Mouse (Mus musculus) bone marrow macrophage, adult 2 months (primary cell): ENCODE data around the gene Card19. TPM values are rescaled to one million over a fixed set of nuclear protein-coding genes. Genes with fewer than 3 reads are reported as not detected.

Experiments used
- H3K27ac ChIP-seq: 2 replicates; pipeline ENCODE4 v1.5.1; 2012; ENCODE audit warnings: low read depth, low read length; ENCODE audit not compliant: insufficient read depth
- H3K4me1 ChIP-seq: 2 replicates; pipeline ENCODE4 v1.6.1; 2012; ENCODE audit warnings: low read length; ENCODE audit not compliant: control insufficient read depth, insufficient read depth
- H3K4me3 ChIP-seq: 2 replicates; pipeline ENCODE4 v1.5.1; 2012; ENCODE audit warnings: mild to moderate bottlenecking, low read length, moderate library complexity; ENCODE audit not compliant: insufficient read depth
- CTCF ChIP-seq: IDR thresholded peaks from 2 replicates; pipeline ENCODE4 v1.5.1; 2012; ENCODE audit warnings: low read depth, mild to moderate bottlenecking, low read length, moderate library complexity
- POLR2A ChIP-seq: IDR thresholded peaks from 2 replicates; pipeline ENCODE4 v1.6.1; 2012; ENCODE audit warnings: mild to moderate bottlenecking, low read depth, low read length, borderline replicate concordance
- polyA plus RNA-seq: library from polyadenylated mRNA; stranded (reverse); fragments of >200 nt; gene quantifications from 2 replicates; pipeline ENCODE4 v1.2.4, GENCODE M21; 2012; ENCODE audit not compliant: missing spikeins, insufficient read depth, insufficient read length

Gene Card19
- polyA plus RNA-seq, 1 experiment, result 261 TPM

DNA sequence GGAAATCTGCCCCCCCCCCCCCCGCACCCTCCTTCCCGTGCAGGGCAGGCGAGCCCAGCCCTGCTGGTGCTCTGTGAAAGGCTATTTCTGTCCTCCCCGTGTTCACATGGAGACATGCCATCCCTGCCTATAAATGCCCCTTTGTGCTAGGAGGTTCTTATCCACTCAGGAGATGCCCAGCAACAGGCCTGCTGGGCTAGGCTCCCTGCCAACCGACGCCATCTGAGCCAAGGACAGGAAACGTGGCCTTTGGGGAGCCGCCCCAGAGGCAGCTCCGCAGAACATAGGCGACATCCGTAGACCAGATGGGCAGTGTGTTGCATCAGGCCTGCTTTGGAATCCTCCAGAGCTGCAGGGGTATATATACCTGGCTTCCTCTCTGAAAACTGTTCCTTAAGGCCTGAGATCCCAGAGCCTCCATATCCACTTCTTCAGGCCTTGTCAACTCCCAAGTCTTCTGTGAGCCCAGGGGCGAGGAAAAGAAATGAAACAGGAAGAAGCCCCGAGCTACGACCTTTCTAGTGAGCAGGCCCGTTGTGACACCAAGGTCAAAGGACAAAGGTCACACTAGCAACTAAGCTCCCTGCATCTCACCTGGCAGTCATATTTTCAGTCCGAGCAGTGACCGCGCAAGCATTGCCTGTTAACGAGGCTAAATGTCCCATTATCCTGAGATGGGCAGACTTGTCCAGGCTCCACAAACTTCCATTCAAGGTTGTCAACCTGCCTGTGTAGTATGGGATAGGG is 36.8 kb downstream of the Card19 start:
- TF ChIP-seq POLR2A, result no peak
- TF ChIP-seq CTCF, result no peak
- Histone ChIP-seq H3K4me1 (peaks cover 35% of the 10 kb centered on the region), H3K4me3 (no peak overlapping the region), H3K27ac (no peak overlapping the region)

DNA sequence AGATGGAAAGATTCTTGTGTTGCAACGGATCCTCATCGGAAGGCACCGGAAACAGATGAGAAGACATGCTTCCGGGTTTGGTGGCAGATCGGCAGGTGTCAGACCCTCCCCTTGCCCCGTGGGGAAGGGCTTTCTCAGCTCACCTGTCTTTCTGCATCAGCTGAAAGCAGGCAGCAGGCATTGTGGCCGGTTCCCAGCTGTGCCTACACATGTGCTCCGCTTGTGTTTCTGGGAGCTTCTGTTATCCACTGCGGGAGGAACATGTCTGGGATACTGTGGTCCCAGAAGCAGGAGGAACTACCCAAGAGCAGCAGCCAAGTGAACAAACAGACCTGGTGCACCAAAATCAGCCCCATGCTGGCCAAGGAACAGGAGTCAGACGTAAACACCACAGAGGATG is 40.3 kb downstream of the Card19 start:
- H3K4me1 ChIP-seq, result peaks cover 27% of the 10 kb centered on the region
- TF ChIP-seq CTCF (no peak), POLR2A (no peak)
- no peak overlapping the region for H3K4me3 ChIP-seq
- H3K27ac ChIP-seq, result no peak overlapping the region

DNA sequence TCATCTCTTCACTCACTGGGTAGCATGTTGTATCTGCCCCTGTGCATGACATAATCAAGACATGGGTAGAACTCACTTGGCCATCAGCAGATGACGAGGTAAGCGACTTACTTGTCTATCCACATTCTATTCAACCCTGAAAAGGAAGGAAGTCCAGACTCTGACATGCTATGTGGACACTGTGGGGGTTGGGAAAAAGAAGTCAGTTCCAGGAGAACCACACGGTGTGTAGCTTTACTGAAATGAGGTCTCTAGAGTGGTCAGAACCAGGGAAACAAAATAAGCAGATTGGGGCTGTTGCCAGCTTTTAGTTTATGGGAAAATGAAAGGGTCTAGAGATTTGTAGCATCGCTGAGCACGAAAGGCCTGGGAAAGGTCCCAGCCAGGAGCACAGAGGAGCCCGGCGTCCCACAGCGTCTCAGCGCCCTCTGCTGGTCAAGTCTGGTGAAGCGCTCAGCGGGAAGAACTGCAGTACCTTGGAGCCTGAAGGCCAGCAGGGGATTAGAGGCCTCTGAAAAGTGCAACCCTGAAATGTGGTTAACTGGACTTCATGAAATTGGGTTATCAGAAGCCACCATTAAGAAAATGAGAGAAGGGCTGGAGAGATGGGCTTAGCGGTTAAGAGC is 42.8 kb downstream of the Card19 start:
- H3K4me3 ChIP-seq, result peak overlapping the region; percentile 17; the same call in 1 of the 2 replicates
- no peak overlapping the region for H3K27ac ChIP-seq
- H3K4me1 ChIP-seq, result peaks cover 13% of the 10 kb centered on the region
- TF ChIP-seq POLR2A (no peak), CTCF (peak; percentile 64)

DNA sequence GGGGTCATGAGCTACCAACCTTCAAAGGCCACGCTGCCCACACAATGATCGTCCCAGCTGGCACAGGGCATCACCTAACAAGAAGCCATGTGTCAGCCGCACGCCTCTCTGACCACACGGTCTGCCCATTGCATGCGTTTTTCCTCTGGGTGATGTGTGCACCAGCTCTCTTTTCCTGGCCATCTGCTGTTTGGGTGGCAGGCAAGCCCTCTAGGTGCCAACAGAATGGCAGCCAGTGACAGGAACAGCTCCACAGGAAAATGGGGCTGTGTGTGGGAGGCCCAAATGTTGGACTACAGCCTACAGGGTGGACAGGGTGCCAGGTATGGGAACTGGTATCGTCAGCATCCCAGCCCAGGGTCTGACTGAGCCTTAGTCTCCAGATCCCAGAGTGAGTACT is 43.5 kb downstream of the Card19 start:
- no peak overlapping the region for H3K27ac ChIP-seq
- H3K4me3 ChIP-seq, result no peak overlapping the region
- peaks cover 10% of the 10 kb centered on the region for H3K4me1 ChIP-seq
- TF ChIP-seq CTCF (no peak), POLR2A (no peak)

DNA sequence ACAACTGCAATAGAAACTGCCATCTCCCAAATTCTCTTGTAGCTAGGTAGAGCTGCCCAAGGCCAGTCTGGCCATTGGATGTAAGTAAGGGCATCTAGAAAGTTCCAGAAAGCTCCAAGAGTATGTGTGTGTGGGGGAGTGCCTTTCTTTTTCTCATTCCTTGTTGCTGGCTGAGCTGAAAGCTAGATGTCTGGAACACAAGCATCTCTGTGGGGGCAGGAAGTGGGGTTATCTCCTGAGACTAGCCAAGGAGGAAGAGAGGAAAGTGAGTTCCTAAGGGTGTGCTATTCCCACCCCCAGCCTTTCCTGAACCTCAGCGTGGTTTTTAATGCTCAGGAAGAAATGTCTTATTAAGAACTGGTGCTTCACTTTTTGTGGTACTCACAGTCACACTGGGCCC is 44.1 kb downstream of the Card19 start:
- H3K4me3 ChIP-seq, result no peak overlapping the region
- no peak overlapping the region for H3K27ac ChIP-seq
- TF ChIP-seq POLR2A, result no peak
- TF ChIP-seq CTCF, result no peak
- H3K4me1 ChIP-seq, result peaks cover 13% of the 10 kb centered on the region

DNA sequence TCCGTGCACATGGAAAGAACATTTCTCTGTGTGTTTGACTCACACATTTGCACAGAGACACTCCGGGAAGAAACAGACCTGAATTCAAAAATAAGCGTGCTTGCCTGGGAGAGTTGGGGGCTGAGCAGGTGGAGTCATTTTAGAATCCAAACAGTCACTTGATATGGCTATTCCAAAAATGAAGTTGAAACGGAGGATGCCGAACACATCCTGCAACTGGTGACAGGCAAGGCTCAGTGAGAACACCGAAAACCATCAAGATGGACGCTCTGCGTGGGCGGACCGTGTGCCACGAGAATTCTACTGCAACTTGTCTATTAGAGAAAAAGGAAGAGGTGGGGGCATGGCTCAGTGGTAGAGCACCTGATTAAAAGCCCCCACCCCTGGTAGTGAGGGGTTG is 45.2 kb downstream of the Card19 start:
- no peak for TF ChIP-seq POLR2A
- no peak for TF ChIP-seq CTCF

DNA sequence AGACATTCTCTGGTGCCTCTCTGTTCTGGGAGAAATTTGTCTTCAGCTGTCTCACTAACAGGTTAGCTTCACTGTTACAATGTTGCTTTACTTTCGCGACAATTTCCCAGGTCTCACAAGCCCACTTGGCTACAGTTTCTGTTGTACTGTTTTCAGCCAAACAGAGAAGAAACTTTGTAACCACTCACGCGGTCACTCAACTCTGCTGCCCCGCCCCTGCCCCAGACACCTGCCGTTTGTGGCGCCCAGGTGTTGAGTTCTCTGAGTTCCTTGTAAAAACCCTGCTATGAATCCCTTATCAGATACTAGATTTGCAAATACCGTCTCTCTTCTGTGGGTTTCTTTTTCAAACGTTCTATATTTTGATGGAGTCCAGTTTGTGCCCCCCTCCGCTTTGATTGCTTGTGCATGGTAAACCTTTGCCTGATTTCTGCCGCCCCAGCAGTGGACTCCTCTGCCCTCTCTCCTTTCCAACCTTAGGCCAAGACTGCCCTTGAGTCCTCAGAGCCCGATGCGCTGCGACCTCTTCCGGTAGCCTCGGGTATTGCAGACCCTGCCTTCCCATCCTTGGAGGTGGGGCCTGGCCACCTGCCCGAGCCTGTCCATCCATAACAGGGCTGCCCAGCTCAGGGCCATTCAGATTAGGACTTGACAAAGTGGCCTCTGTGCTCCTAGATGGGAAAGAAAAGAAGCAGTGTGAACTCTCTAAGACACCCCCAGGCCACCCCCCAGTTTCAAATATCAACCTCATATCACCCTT is 46.2 kb downstream of the Card19 start:
- H3K4me3 ChIP-seq, result no peak overlapping the region
- peaks cover 13% of the 10 kb centered on the region for H3K4me1 ChIP-seq
- H3K27ac ChIP-seq, result no peak overlapping the region
- TF ChIP-seq CTCF (peak; percentile 78), POLR2A (no peak)

More for the DNA sequence above, 45.2 kb downstream of the Card19 start:
- Histone ChIP-seq H3K27ac (no peak overlapping the region), H3K4me1 (peaks cover 13% of the 10 kb centered on the region), H3K4me3 (no peak overlapping the region)

DNA sequence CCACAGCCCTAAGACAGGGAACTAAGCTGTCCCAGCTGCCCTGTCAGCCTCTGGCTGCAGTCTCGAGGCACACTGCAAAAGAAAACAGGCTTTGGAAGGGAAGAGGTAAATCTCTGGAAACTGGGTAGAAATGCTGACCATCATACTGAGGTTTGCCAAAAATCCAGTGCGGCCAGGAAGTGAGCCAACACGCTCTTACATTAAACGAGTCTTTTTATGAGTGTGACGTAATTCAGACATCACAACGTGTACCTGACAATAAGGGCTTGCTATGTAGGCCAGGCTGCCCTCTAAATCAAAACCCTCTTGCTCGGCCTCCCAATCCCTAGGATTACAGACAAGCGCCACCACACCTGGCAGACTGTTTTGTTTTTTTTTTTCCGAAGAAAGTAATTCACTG is 48.8 kb downstream of the Card19 start:
- Histone ChIP-seq H3K4me1 (0 out of 2 replicates have a peak, but pooled peaks cover 4% of the 10 kb centered on the region), H3K27ac (no peak overlapping the region), H3K4me3 (no peak overlapping the region)
- no peak for TF ChIP-seq POLR2A
- no peak for TF ChIP-seq CTCF

DNA sequence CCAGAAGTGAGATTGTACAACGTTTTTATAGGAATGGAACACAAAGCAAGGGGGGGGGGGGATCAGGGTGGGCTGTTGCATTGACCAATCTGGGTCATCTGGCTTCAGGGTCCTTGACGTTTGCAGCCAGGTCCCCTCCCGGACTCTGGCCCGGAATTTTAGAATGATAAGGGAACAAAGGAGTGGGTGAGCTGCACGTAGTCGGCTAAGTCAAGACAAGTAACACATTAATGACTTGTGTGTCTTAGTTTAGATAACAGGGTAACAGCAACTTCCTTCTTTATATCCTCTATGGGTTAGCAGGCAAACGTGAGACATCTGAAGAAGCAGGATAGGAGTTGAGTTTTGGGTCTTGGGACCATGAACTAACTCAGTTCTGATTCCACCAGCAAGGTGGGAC is 52.2 kb downstream of the Card19 start:
- TF ChIP-seq CTCF (no peak), POLR2A (no peak)

DNA sequence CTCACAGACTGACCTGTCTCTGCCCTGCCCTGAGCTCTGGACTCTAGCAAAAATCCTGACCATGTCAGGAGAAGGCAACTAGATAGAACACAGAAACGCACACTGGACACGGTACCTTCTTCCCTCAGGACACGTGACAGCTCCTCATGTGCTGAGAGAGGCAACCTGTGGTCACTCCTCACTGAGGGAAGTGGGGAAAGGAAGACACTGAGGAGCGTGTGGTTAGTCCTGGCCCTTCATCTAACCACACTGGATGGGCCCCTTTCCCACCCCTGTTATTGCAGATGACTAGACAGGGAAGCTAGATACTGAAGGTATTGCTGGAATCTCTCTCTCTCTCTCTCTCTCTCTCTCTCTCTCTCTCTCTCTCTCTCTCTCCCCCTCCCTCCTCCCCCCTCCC is 53.1 kb downstream of the Card19 start:
- TF ChIP-seq CTCF, result no peak
- TF ChIP-seq POLR2A, result no peak
- no peak overlapping the region for H3K27ac ChIP-seq
- H3K4me3 ChIP-seq, result no peak overlapping the region
- H3K4me1 ChIP-seq, result 0 out of 2 replicates have a peak, but pooled peaks cover 4% of the 10 kb centered on the region

More for the DNA sequence above, 52.2 kb downstream of the Card19 start:
- 0 out of 2 replicates have a peak, but pooled peaks cover 4% of the 10 kb centered on the region for H3K4me1 ChIP-seq
- no peak overlapping the region for H3K4me3 ChIP-seq
- H3K27ac ChIP-seq, result no peak overlapping the region
